Mouse (Mus musculus): Measurements from ENCODE around the gene Chd1l. TPM values are rescaled to one million over a fixed set of nuclear protein-coding genes. Genes with fewer than 3 reads are reported as not detected.

The Chd1l gene
- polyA plus RNA-seq, 1 experiment: 37.9 TPM

DNA sequence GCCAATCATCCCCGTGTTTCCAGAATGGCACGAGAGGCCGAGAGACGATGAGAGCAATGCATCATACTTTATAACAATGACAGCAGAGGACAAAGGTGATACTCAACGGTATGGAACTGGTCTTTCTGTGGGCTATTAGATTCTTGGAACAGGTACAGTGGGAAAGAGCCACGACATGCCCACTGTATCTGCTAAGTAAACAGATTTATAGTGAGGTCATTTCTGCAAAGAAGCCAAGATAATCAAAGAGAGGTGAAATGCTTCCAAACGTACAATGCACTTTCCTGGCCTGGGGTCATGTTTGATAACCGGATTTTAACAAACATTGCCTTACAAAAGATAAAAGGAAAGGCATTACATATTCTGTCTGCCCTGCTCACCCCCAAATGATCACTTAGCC lies 13.2 kb downstream of the Chd1l start:
- H3K27me3 ChIP-seq (ENCODE audit: control insufficient read depth, insufficient read depth, low read length): no peaks in the 10 kb centered on the region
- no peak for TF ChIP-seq POLR2A (IDR thresholded peaks at IDR 0.05; ENCODE audit: control insufficient read depth, low read depth, low read length)
- no peak for TF ChIP-seq CTCF (IDR thresholded peaks at IDR 0.05; ENCODE audit: control insufficient read depth, insufficient read depth, insufficient replicate concordance, low read depth, low read length)
- no peak overlapping the region for H3K27ac ChIP-seq (ENCODE audit: control insufficient read depth, insufficient read depth, low read depth, low read length)
- H3K4me3 ChIP-seq (ENCODE audit: control insufficient read depth, low read depth, low read length): no peak overlapping the region
- H3K4me1 ChIP-seq (ENCODE audit: control insufficient read depth, insufficient read depth, low read length): no peaks in the 10 kb centered on the region
- no peaks in the 10 kb centered on the region; the same call in none of the 2 replicates for H3K36me3 ChIP-seq (ENCODE audit: control insufficient read depth, insufficient read depth, low read length)

GRCm38 (mm10) chr3:97595066-97595465 lies 14.9 kb downstream of the Chd1l start:
- no peak for TF ChIP-seq CTCF (IDR thresholded peaks at IDR 0.05; ENCODE audit: control insufficient read depth, insufficient read depth, insufficient replicate concordance, low read depth, low read length)
- TF ChIP-seq POLR2A (IDR thresholded peaks at IDR 0.05; ENCODE audit: control insufficient read depth, low read depth, low read length): no peak
- no peak overlapping the region for H3K4me3 ChIP-seq (ENCODE audit: control insufficient read depth, low read depth, low read length)
- no peaks in the 10 kb centered on the region for H3K4me1 ChIP-seq (ENCODE audit: control insufficient read depth, insufficient read depth, low read length)
- no peak overlapping the region for H3K27ac ChIP-seq (ENCODE audit: control insufficient read depth, insufficient read depth, low read depth, low read length)
- H3K27me3 ChIP-seq (ENCODE audit: control insufficient read depth, insufficient read depth, low read length): no peaks in the 10 kb centered on the region
- H3K36me3 ChIP-seq (ENCODE audit: control insufficient read depth, insufficient read depth, low read length): no peaks in the 10 kb centered on the region; the same call in 1 of the 2 replicates

DNA sequence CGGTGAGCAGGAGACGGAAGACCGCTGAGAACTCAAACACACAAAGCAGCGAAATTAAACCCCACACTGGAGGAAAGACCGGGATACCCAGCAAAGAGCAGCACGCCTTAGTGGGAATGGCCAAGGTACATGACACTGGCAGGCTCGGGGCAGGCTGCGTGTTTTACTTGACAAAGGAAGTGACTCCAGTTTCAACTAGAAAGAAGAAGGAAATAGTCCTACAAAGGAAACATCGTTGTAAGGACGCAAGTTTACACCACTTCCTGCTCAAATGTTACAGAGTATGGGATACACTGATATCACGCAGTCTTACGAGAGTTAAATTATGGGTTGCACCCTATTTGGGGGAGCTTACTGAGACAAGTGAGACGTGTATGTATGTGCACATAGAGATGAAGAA lies 15.9 kb downstream of the Chd1l start:
- no peak for TF ChIP-seq POLR2A (IDR thresholded peaks at IDR 0.05; ENCODE audit: control insufficient read depth, low read depth, low read length)
- TF ChIP-seq CTCF (IDR thresholded peaks at IDR 0.05; ENCODE audit: control insufficient read depth, insufficient read depth, insufficient replicate concordance, low read depth, low read length): no peak
- Histone ChIP-seq H3K4me1 (ENCODE audit: control insufficient read depth, insufficient read depth, low read length) (no peaks in the 10 kb centered on the region), H3K36me3 (ENCODE audit: control insufficient read depth, insufficient read depth, low read length) (peaks cover 1% of the 10 kb centered on the region; the same call in 1 of the 2 replicates), H3K27ac (ENCODE audit: control insufficient read depth, insufficient read depth, low read depth, low read length) (no peak overlapping the region), H3K27me3 (ENCODE audit: control insufficient read depth, insufficient read depth, low read length) (no peaks in the 10 kb centered on the region), H3K4me3 (ENCODE audit: control insufficient read depth, low read depth, low read length) (no peak overlapping the region)

GRCm38 (mm10) chr3:97593089-97593488 lies 16.9 kb downstream of the Chd1l start:
- Histone ChIP-seq H3K36me3 (ENCODE audit: control insufficient read depth, insufficient read depth, low read length) (peaks cover 1% of the 10 kb centered on the region; the same call in 1 of the 2 replicates), H3K27me3 (ENCODE audit: control insufficient read depth, insufficient read depth, low read length) (no peaks in the 10 kb centered on the region), H3K27ac (ENCODE audit: control insufficient read depth, insufficient read depth, low read depth, low read length) (no peak overlapping the region), H3K4me3 (ENCODE audit: control insufficient read depth, low read depth, low read length) (no peak overlapping the region), H3K4me1 (ENCODE audit: control insufficient read depth, insufficient read depth, low read length) (no peaks in the 10 kb centered on the region)
- TF ChIP-seq CTCF (IDR thresholded peaks at IDR 0.05; ENCODE audit: control insufficient read depth, insufficient read depth, insufficient replicate concordance, low read depth, low read length) (no peak), POLR2A (IDR thresholded peaks at IDR 0.05; ENCODE audit: control insufficient read depth, low read depth, low read length) (no peak)

GRCm38 (mm10) chr3:97590699-97591098 lies 19.3 kb downstream of the Chd1l start:
- no peak overlapping the region for H3K27ac ChIP-seq (ENCODE audit: control insufficient read depth, insufficient read depth, low read depth, low read length)
- H3K4me1 ChIP-seq (ENCODE audit: control insufficient read depth, insufficient read depth, low read length): no peaks in the 10 kb centered on the region
- peaks cover 2% of the 10 kb centered on the region; the same call in 1 of the 2 replicates for H3K36me3 ChIP-seq (ENCODE audit: control insufficient read depth, insufficient read depth, low read length)
- no peak overlapping the region for H3K4me3 ChIP-seq (ENCODE audit: control insufficient read depth, low read depth, low read length)
- TF ChIP-seq POLR2A (IDR thresholded peaks at IDR 0.05; ENCODE audit: control insufficient read depth, low read depth, low read length) (no peak), CTCF (IDR thresholded peaks at IDR 0.05; ENCODE audit: control insufficient read depth, insufficient read depth, insufficient replicate concordance, low read depth, low read length) (no peak)
- H3K27me3 ChIP-seq (ENCODE audit: control insufficient read depth, insufficient read depth, low read length): no peaks in the 10 kb centered on the region

- Histone ChIP-seq H3K27me3 (ENCODE audit: control insufficient read depth, insufficient read depth, low read length) (no peaks in the 10 kb centered on the region), H3K4me1 (ENCODE audit: control insufficient read depth, insufficient read depth, low read length) (no peaks in the 10 kb centered on the region), H3K27ac (ENCODE audit: control insufficient read depth, insufficient read depth, low read depth, low read length) (no peak overlapping the region), H3K36me3 (ENCODE audit: control insufficient read depth, insufficient read depth, low read length) (peaks cover 4% of the 10 kb centered on the region; the same call in 1 of the 2 replicates), H3K4me3 (ENCODE audit: control insufficient read depth, low read depth, low read length) (no peak overlapping the region)
- TF ChIP-seq POLR2A (IDR thresholded peaks at IDR 0.05; ENCODE audit: control insufficient read depth, low read depth, low read length) (no peak), CTCF (IDR thresholded peaks at IDR 0.05; ENCODE audit: control insufficient read depth, insufficient read depth, insufficient replicate concordance, low read depth, low read length) (no peak)
These were observed 22.3 kb downstream of the Chd1l start for GRCm38 (mm10) chr3:97587656-97588055.

- Histone ChIP-seq H3K4me1 (ENCODE audit: control insufficient read depth, insufficient read depth, low read length) (no peaks in the 10 kb centered on the region), H3K4me3 (ENCODE audit: control insufficient read depth, low read depth, low read length) (no peak overlapping the region), H3K36me3 (ENCODE audit: control insufficient read depth, insufficient read depth, low read length) (peaks cover 4% of the 10 kb centered on the region; the same call in 1 of the 2 replicates), H3K27me3 (ENCODE audit: control insufficient read depth, insufficient read depth, low read length) (no peaks in the 10 kb centered on the region), H3K27ac (ENCODE audit: control insufficient read depth, insufficient read depth, low read depth, low read length) (no peak overlapping the region)
- TF ChIP-seq CTCF (IDR thresholded peaks at IDR 0.05; ENCODE audit: control insufficient read depth, insufficient read depth, insufficient replicate concordance, low read depth, low read length): peak; percentile 70
- no peak for TF ChIP-seq POLR2A (IDR thresholded peaks at IDR 0.05; ENCODE audit: control insufficient read depth, low read depth, low read length)
These were observed 24.4 kb downstream of the Chd1l start for GRCm38 (mm10) chr3:97585383-97586160.

All from testis, adult 2 months (tissue).